Mouse (Mus musculus): Measurements from ENCODE around the gene Rhbdf1. TPM values are rescaled to one million over a fixed set of nuclear protein-coding genes. Genes with fewer than 3 reads are reported as not detected.

The Rhbdf1 gene
- polyA plus RNA-seq, 1 experiment, result 33.3 TPM

DNA sequence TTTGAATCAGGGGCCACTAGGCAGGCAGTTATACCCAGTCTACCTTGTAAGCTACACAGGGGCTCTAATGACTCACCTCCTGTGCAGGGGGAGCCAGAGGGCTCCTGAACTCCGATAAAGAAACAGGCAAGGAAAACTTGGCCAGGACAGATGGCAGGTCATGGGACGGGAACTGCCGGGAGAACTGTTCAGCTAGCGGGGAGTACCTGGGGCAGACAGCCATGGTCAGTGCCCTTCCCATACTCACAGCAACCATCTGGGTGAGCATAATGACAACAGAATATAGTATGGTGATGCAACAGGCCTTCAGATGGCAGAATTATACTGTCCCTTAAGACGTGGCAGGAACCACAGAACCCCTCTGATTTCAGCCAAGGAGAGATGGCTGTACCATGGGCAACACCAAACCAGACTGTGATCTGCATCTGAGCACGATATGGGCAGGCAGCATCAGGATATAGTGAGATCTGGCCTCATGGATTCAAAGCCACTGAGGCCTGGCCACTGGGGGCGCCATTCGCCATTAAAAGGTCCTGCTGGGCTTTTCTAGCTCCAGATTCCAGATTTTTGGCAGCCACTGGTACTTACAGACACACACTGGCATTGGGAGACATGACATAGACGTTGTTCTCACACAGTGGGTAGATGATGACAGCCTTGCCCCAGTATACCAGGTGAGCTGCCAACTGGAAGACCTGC, 14.8 kb upstream of the Rhbdf1 start:
- Histone ChIP-seq H3K27me3 (ENCODE audit: control insufficient read depth, insufficient read depth, low read length, poor library complexity, severe bottlenecking) (no peaks in the 10 kb centered on the region), H3K9ac (ENCODE audit: low read depth, poor library complexity, severe bottlenecking) (no peak overlapping the region), H3K36me3 (ENCODE audit: control insufficient read depth, insufficient read depth, low read length, poor library complexity, severe bottlenecking) (peaks cover 7% of the 10 kb centered on the region; the same call in 1 of the 2 replicates), H3K9me3 (replicated peaks; ENCODE audit: control insufficient read depth, insufficient read depth, low read length, poor library complexity, severe bottlenecking) (no peaks in the 10 kb centered on the region), H3K4me1 (ENCODE audit: control insufficient read depth, insufficient read depth, low read length) (no peaks in the 10 kb centered on the region), H3K27ac (ENCODE audit: insufficient read depth, low read length) (no peak overlapping the region), H3K4me3 (ENCODE audit: low read depth, low read length) (no peak overlapping the region)
- TF ChIP-seq CTCF (IDR thresholded peaks at IDR 0.05; ENCODE audit: low read depth, low read length), result peak; percentile 64
- TF ChIP-seq POLR2A (IDR thresholded peaks at IDR 0.05; ENCODE audit: insufficient read depth, low read length), result no peak

- Histone ChIP-seq H3K36me3 (ENCODE audit: control insufficient read depth, insufficient read depth, low read length, poor library complexity, severe bottlenecking) (peaks cover 9% of the 10 kb centered on the region; the same call in 1 of the 2 replicates), H3K4me1 (ENCODE audit: control insufficient read depth, insufficient read depth, low read length) (no peaks in the 10 kb centered on the region), H3K27ac (ENCODE audit: insufficient read depth, low read length) (no peak overlapping the region), H3K9me3 (replicated peaks; ENCODE audit: control insufficient read depth, insufficient read depth, low read length, poor library complexity, severe bottlenecking) (no peaks in the 10 kb centered on the region), H3K27me3 (ENCODE audit: control insufficient read depth, insufficient read depth, low read length, poor library complexity, severe bottlenecking) (no peaks in the 10 kb centered on the region), H3K4me3 (ENCODE audit: low read depth, low read length) (no peak overlapping the region), H3K9ac (ENCODE audit: low read depth, poor library complexity, severe bottlenecking) (no peak overlapping the region)
- TF ChIP-seq EP300 (IDR thresholded peaks at IDR 0.05; ENCODE audit: insufficient read depth, low read depth, low read length) (no peak), POLR2A (IDR thresholded peaks at IDR 0.05; ENCODE audit: insufficient read depth, low read length) (no peak), CTCF (IDR thresholded peaks at IDR 0.05; ENCODE audit: low read depth, low read length) (no peak)
These were observed 14.0 kb upstream of the Rhbdf1 start for GRCm38 (mm10) chr11:32236132-32236531.

- Histone ChIP-seq H3K36me3 (ENCODE audit: control insufficient read depth, insufficient read depth, low read length, poor library complexity, severe bottlenecking) (peaks cover 9% of the 10 kb centered on the region; the same call in 1 of the 2 replicates), H3K4me3 (ENCODE audit: low read depth, low read length) (no peak overlapping the region), H3K4me1 (ENCODE audit: control insufficient read depth, insufficient read depth, low read length) (no peaks in the 10 kb centered on the region), H3K9me3 (replicated peaks; ENCODE audit: control insufficient read depth, insufficient read depth, low read length, poor library complexity, severe bottlenecking) (no peaks in the 10 kb centered on the region), H3K27ac (ENCODE audit: insufficient read depth, low read length) (no peak overlapping the region), H3K9ac (ENCODE audit: low read depth, poor library complexity, severe bottlenecking) (no peak overlapping the region), H3K27me3 (ENCODE audit: control insufficient read depth, insufficient read depth, low read length, poor library complexity, severe bottlenecking) (no peaks in the 10 kb centered on the region)
- TF ChIP-seq CTCF (IDR thresholded peaks at IDR 0.05; ENCODE audit: low read depth, low read length) (no peak), POLR2A (IDR thresholded peaks at IDR 0.05; ENCODE audit: insufficient read depth, low read length) (no peak), EP300 (IDR thresholded peaks at IDR 0.05; ENCODE audit: insufficient read depth, low read depth, low read length) (no peak)
These were observed 13.5 kb upstream of the Rhbdf1 start for GRCm38 (mm10) chr11:32235646-32236045.

DNA sequence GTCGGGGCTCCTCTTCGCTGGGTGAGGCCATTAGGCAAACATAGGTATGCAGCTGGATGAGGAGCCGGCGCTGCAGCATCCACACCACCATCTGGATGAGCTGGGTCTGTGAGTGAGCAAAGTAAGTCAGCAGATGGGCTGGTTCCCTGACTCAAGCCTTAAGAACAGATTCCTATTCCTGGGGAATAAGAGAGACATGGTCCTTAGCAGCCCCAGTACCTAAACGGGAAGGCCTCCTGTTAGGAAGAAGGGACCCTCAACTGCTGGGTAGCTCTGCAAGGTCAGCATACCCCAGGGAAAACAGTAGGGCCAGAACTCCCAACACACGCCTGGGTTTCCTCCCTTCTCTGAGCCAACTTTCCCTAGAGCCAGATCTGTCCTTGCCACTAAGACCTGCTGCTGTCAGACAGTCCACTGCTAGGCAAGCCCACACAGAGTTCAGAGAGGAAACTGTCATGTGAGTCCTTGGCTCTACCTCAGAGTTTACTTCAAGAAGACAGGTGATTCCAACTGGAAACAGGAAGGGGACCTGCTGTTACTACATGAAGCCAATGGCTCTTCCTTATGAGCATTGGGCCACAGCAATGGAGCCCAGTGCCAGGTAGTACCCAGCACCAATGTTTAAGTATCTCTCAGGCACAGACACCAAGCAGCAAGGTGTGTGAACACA, 12.9 kb upstream of the Rhbdf1 start:
- peaks cover 11% of the 10 kb centered on the region; the same call in 1 of the 2 replicates for H3K36me3 ChIP-seq (ENCODE audit: control insufficient read depth, insufficient read depth, low read length, poor library complexity, severe bottlenecking)
- no peak overlapping the region for H3K4me3 ChIP-seq (ENCODE audit: low read depth, low read length)
- TF ChIP-seq POLR2A (IDR thresholded peaks at IDR 0.05; ENCODE audit: insufficient read depth, low read length) (no peak), CTCF (IDR thresholded peaks at IDR 0.05; ENCODE audit: low read depth, low read length) (no peak), EP300 (IDR thresholded peaks at IDR 0.05; ENCODE audit: insufficient read depth, low read depth, low read length) (no peak)

DNA sequence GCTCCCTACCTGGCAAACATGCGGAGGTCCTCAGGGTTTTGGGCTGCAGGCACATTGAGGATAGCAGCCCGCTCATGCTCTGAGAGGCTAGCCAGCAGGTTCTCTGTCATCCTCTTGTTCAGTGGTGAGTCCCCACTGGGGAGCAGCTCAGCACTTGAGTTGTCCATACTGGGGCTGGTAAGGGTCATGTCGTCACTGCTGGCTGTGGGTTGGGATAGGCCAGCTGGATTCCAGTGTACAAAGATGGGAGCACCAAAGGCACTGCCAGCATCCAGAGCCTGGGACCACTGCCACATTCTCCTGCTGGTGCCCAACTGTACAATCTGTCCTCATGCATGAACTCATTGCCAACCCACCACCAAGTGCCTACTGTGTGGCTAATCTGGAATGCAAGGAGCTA, 11.8 kb upstream of the Rhbdf1 start:
- no peaks in the 10 kb centered on the region for H3K4me1 ChIP-seq (ENCODE audit: control insufficient read depth, insufficient read depth, low read length)
- no peaks in the 10 kb centered on the region for H3K27me3 ChIP-seq (ENCODE audit: control insufficient read depth, insufficient read depth, low read length, poor library complexity, severe bottlenecking)
- H3K4me3 ChIP-seq (ENCODE audit: low read depth, low read length), result no peak overlapping the region
- no peak overlapping the region for H3K27ac ChIP-seq (ENCODE audit: insufficient read depth, low read length)
- no peak overlapping the region for H3K9ac ChIP-seq (ENCODE audit: low read depth, poor library complexity, severe bottlenecking)
- TF ChIP-seq POLR2A (IDR thresholded peaks at IDR 0.05; ENCODE audit: insufficient read depth, low read length) (no peak), EP300 (IDR thresholded peaks at IDR 0.05; ENCODE audit: insufficient read depth, low read depth, low read length) (no peak), CTCF (IDR thresholded peaks at IDR 0.05; ENCODE audit: low read depth, low read length) (no peak)
- H3K36me3 ChIP-seq (ENCODE audit: control insufficient read depth, insufficient read depth, low read length, poor library complexity, severe bottlenecking), result peaks cover 12% of the 10 kb centered on the region
- no peaks in the 10 kb centered on the region for H3K9me3 ChIP-seq (replicated peaks; ENCODE audit: control insufficient read depth, insufficient read depth, low read length, poor library complexity, severe bottlenecking)

More for the DNA sequence above, 12.9 kb upstream of the Rhbdf1 start:
- no peak overlapping the region for H3K27ac ChIP-seq (ENCODE audit: insufficient read depth, low read length)
- no peaks in the 10 kb centered on the region for H3K27me3 ChIP-seq (ENCODE audit: control insufficient read depth, insufficient read depth, low read length, poor library complexity, severe bottlenecking)
- no peaks in the 10 kb centered on the region for H3K9me3 ChIP-seq (replicated peaks; ENCODE audit: control insufficient read depth, insufficient read depth, low read length, poor library complexity, severe bottlenecking)
- H3K9ac ChIP-seq (ENCODE audit: low read depth, poor library complexity, severe bottlenecking), result no peak overlapping the region
- H3K4me1 ChIP-seq (ENCODE audit: control insufficient read depth, insufficient read depth, low read length), result no peaks in the 10 kb centered on the region

DNA sequence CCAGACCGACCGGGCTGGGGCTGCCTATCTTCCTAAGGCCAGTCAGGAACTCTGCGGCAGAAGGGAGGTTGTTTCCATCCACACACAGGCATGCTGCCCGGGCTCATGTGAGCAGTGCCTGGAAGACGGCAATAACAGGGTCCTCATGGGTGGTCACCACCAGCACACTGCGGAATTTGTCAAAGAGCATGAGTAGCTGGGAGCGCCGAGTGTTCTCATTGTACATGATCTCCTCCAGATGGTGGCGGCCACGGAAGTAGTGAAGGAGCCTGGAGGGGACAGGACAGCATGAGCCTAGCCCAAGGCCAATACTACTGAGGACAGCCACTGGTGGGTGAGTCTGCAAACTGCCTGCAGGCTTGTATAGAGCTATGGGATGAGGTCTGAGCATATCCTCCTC, 10.7 kb upstream of the Rhbdf1 start:
- H3K36me3 ChIP-seq (ENCODE audit: control insufficient read depth, insufficient read depth, low read length, poor library complexity, severe bottlenecking), result peaks cover 12% of the 10 kb centered on the region
- no peak overlapping the region for H3K4me3 ChIP-seq (ENCODE audit: low read depth, low read length)
- no peaks in the 10 kb centered on the region for H3K4me1 ChIP-seq (ENCODE audit: control insufficient read depth, insufficient read depth, low read length)
- H3K27me3 ChIP-seq (ENCODE audit: control insufficient read depth, insufficient read depth, low read length, poor library complexity, severe bottlenecking), result no peaks in the 10 kb centered on the region
- TF ChIP-seq POLR2A (IDR thresholded peaks at IDR 0.05; ENCODE audit: insufficient read depth, low read length) (no peak), CTCF (IDR thresholded peaks at IDR 0.05; ENCODE audit: low read depth, low read length) (no peak), EP300 (IDR thresholded peaks at IDR 0.05; ENCODE audit: insufficient read depth, low read depth, low read length) (no peak)
- no peak overlapping the region for H3K9ac ChIP-seq (ENCODE audit: low read depth, poor library complexity, severe bottlenecking)
- no peaks in the 10 kb centered on the region for H3K9me3 ChIP-seq (replicated peaks; ENCODE audit: control insufficient read depth, insufficient read depth, low read length, poor library complexity, severe bottlenecking)
- no peak overlapping the region for H3K27ac ChIP-seq (ENCODE audit: insufficient read depth, low read length)
